ENCODE assay signal across 16 mouse cellular contexts in the genomic region with DNA sequence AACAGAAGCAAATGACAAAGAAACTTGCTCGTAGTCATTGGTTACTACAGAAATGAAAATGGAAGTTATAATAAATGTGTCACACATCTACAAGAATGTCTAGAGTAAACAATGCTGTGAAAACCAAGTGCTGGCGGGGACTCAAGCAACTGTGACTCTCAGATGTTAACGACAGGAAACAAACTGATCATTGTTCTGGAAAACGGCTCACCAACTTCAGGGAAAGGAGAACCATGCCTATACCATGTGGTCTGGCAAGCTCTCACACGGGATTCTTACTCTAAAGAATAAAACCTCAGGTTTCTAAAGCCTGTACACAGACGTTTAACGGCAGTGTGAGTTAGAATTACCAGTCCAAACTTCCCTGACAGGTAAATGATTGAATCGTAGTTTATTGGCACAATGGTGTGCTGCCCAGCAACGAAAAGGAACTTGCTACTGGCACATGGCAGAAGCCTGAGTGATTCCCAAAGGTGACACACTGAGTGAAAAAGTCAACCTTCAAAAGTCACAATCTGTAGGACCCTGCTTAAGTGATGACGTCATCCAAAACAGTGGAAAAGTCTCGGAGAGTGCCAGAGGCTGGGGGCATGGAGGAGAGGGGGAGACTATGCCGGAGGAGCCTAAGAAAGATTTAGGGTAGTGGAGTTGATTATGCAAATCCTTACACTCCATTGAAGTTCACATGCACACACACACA. TPM values are rescaled to one million over a fixed set of nuclear protein-coding genes. Genes with fewer than 3 reads are reported as not detected.
DNase-seq lines count a peak whose midpoint lies in the region; ATAC-seq and TF ChIP-seq lines count a peak whose summit lies in the region.
"Had no signal": no experiment of that assay in that cellular context is flagged by ENCODE, and none has a peak within 500 bp of the region (broad histone marks: within the 10 kb centered on the region; RNA-seq: fewer than 3 reads in every experiment).

No protein-coding gene starts in this region.

- no peak overlapping the region for H3K4me3 ChIP-seq in limb, embryonic 15.5 days
- H3K4me3 ChIP-seq in myocyte = no peak overlapping the region

- no peak overlapping the region for H3K4me2 ChIP-seq in limb, embryonic 15.5 days
- peak overlapping the region; percentile 8 for H3K4me2 ChIP-seq in myocyte (ENCODE audit: low read depth)

- no peaks in the 10 kb centered on the region for H3K79me2 ChIP-seq in myocyte (ENCODE audit: control insufficient read depth, insufficient read depth)

- no peak for TF ChIP-seq POLR2A in myocyte (IDR thresholded peaks at IDR 0.05; ENCODE audit: insufficient read length, low read depth)

- H3K9ac ChIP-seq in limb, embryonic 15.5 days = no peak overlapping the region

- ATAC-seq in hematopoietic stem cell, adult 5-6 weeks (replicated peaks in 1 of 2; ENCODE audit: insufficient read depth in 1 of 2, low FRiP score in 2 of 2, low TSS enrichment in 1 of 2, low read depth in 1 of 2, poor library complexity in 2 of 2, severe bottlenecking in 2 of 2) = peak; percentile 22 to 25; a peak in 3 of 4 replicates
- no peak for ATAC-seq in limb, embryonic 15.5 days (ENCODE audit: insufficient number of reproducible peaks, low FRiP score, low TSS enrichment, low read depth)

- H3K9me3 ChIP-seq in limb, embryonic 15.5 days = no peaks in the 10 kb centered on the region

- H3ac ChIP-seq in myocyte (ENCODE audit: control insufficient read depth, insufficient read length) = no peak overlapping the region

- H3K27ac ChIP-seq in limb, embryonic 15.5 days = 0 out of 2 replicates have a peak overlapping the region, but pooled peaks have one; percentile 4

- H3K27me3 ChIP-seq in limb, embryonic 15.5 days = no peaks in the 10 kb centered on the region
- no peaks in the 10 kb centered on the region for H3K27me3 ChIP-seq in myocyte (ENCODE audit: control insufficient read depth, insufficient read depth, insufficient read length)

- no peaks in the 10 kb centered on the region for H3K36me3 ChIP-seq in limb, embryonic 15.5 days
- no peaks in the 10 kb centered on the region for H3K36me3 ChIP-seq in myocyte (ENCODE audit: control insufficient read depth, insufficient read depth)

- WGBS in limb, embryonic 15.5 days = 33% methylated on average over 12 of the region's 12 CpGs

- H3K4me1 ChIP-seq in limb, embryonic 15.5 days = peaks cover 5% of the 10 kb centered on the region

- peak; percentile 7 to 13 for DNase-seq in kidney, adult 8-10 months
- DNase-seq in kidney, postnatal 25 days = no peak
- no peak for DNase-seq in testis, postnatal 14 days (ENCODE audit: low spot score)
- DNase-seq in heart, adult 18-20 months = no peak
- no peak for DNase-seq in adipocyte (ENCODE audit: low spot score)
- DNase-seq: cerebellum, adult 2 months; heart, postnatal 4 days; right cerebral cortex, postnatal 14 days had no signal

TF ChIP-seq in myocyte, 11 proteins besides CTCF, POLR2A, EP300 and RAD21:
- TF ChIP-seq REST (IDR thresholded peaks at IDR 0.05; ENCODE audit: insufficient read depth, insufficient read length) (no peak), SRF (IDR thresholded peaks at IDR 0.05; ENCODE audit: control insufficient read depth, insufficient read length, low read depth) (no peak), POLR2AphosphoS2 (IDR thresholded peaks at IDR 0.05; ENCODE audit: insufficient read length, low read depth) (no peak)

RNA-seq across cellular contexts. Expression of gene Dhrs7c, which starts 30.5 kb away (rescaled TPM):
- total RNA-seq in hematopoietic stem cell, adult 5-6 weeks (2017) = not detected in 2 replicates
- 6.1 and 15.4 TPM in 2 replicates for polyA plus RNA-seq in limb, embryonic 15.5 days (2015; fragmentation: Nextera tagmentation; extraction: Ambion mirVana)
- 112 TPM for polyA plus RNA-seq in myocyte (2012; fragmentation: generic; extraction: Trizol)
- total RNA-seq in heart, adult 18-20 months (2021) = 100 to 1,000 TPM; 210 to 223 TPM
- total RNA-seq: layer of hippocampus, adult 8-10 months; monocyte, adult 5-6 weeks had no signal
- polyA plus RNA-seq: cerebellum, adult 2 months had no signal

RNA-seq across cellular contexts. Expression of gene Gsg1l2, which starts 54.1 kb away (rescaled TPM):
- not detected in 2 replicates for total RNA-seq in hematopoietic stem cell, adult 5-6 weeks (2017)
- not detected in 2 replicates for polyA plus RNA-seq in limb, embryonic 15.5 days (2015; fragmentation: Nextera tagmentation; extraction: Ambion mirVana)
- not detected for polyA plus RNA-seq in myocyte (2012; fragmentation: generic; extraction: Trizol)
- total RNA-seq in heart, adult 18-20 months (2021) = not detected
- total RNA-seq: adrenal gland, postnatal 4 days; heart, postnatal 4 days; layer of hippocampus, adult 8-10 months; left cerebral cortex, postnatal 14 days; monocyte, adult 5-6 weeks had no signal
- polyA plus RNA-seq: cerebellum, adult 2 months; liver, embryonic 16.5 days had no signal

RNA-seq across cellular contexts. Expression of gene Glp2r, which starts 57.6 kb away (rescaled TPM):
- not detected in 2 replicates for total RNA-seq in hematopoietic stem cell, adult 5-6 weeks (2017)
- polyA plus RNA-seq in limb, embryonic 15.5 days (2015; fragmentation: Nextera tagmentation; extraction: Ambion mirVana) = 0.09 and 0.10 TPM in 2 replicates
- not detected for polyA plus RNA-seq in myocyte (2012; fragmentation: generic; extraction: Trizol)
- not detected for total RNA-seq in heart, adult 18-20 months (2021)
- total RNA-seq: heart, postnatal 4 days; monocyte, adult 5-6 weeks had no signal

Comparison
In these comparisons a context has a peak if more than half of its experiments do, and no peak if none do; other contexts are left out.
1. DNase-seq: peak in kidney, adult 8-10 months (2 of 2); none in kidney, postnatal 25 days (0 of 2), testis, postnatal 14 days (single experiment), heart, adult 18-20 months (0 of 2) and adipocyte (single experiment).
2. RNA of gene Dhrs7c, which starts 30.5 kb away (total RNA-seq): 210 to 223 TPM in heart, adult 18-20 months; not detected in hematopoietic stem cell, adult 5-6 weeks; every median in the first group is over 100 times any median in the second.